Mouse (Mus musculus): ENCODE data around the gene Diaph3.

The Diaph3 gene

GRCm38 (mm10) chr14:86847154-86847810 is 293.8 kb downstream of the Diaph3 start:
- peak; percentile 5 for DNase-seq (ENCODE audit: low spot score)

- DNase-seq (ENCODE audit: low spot score): no peak
Observed at GRCm38 (mm10) chr14:86844075-86844474, 297.0 kb downstream of the Diaph3 start.

- DNase-seq (ENCODE audit: low spot score): no peak
Observed at GRCm38 (mm10) chr14:86837642-86838041, 303.4 kb downstream of the Diaph3 start.

GRCm38 (mm10) chr14:86834851-86835250 is 306.2 kb downstream of the Diaph3 start:
- DNase-seq (ENCODE audit: low spot score): no peak

- no peak for DNase-seq (ENCODE audit: low spot score)
Observed at GRCm38 (mm10) chr14:86834269-86834668, 306.8 kb downstream of the Diaph3 start.

GRCm38 (mm10) chr14:86833003-86833402 is 308.0 kb downstream of the Diaph3 start:
- no peak for DNase-seq (ENCODE audit: low spot score)

- DNase-seq (ENCODE audit: low spot score): no peak
Observed at GRCm38 (mm10) chr14:86816246-86816645, 324.8 kb downstream of the Diaph3 start.

GRCm38 (mm10) chr14:86788880-86789641 is 352.0 kb downstream of the Diaph3 start:
- no peak for DNase-seq (ENCODE audit: low spot score)

- no peak for DNase-seq (ENCODE audit: low spot score)
Observed at GRCm38 (mm10) chr14:86786866-86787265, 354.2 kb downstream of the Diaph3 start.

GRCm38 (mm10) chr14:86781553-86782273 is 359.3 kb downstream of the Diaph3 start:
- DNase-seq (ENCODE audit: low spot score): peak; percentile 28

- no peak for DNase-seq (ENCODE audit: low spot score)
Observed at GRCm38 (mm10) chr14:86773311-86773710, 367.7 kb downstream of the Diaph3 start.

- DNase-seq (ENCODE audit: low spot score): no peak
Observed at GRCm38 (mm10) chr14:86772176-86773150, 368.6 kb downstream of the Diaph3 start.

- no peak for DNase-seq (ENCODE audit: low spot score)
Observed at GRCm38 (mm10) chr14:86764286-86764685, 376.7 kb downstream of the Diaph3 start.

GRCm38 (mm10) chr14:86757604-86758520 is 383.2 kb downstream of the Diaph3 start:
- DNase-seq (ENCODE audit: low spot score): no peak

GRCm38 (mm10) chr14:86757132-86757531 is 383.9 kb downstream of the Diaph3 start:
- no peak for DNase-seq (ENCODE audit: low spot score)

GRCm38 (mm10) chr14:86750351-86750750 is 390.7 kb downstream of the Diaph3 start:
- no peak for DNase-seq (ENCODE audit: low spot score)

- DNase-seq (ENCODE audit: low spot score): no peak
Observed at GRCm38 (mm10) chr14:86749425-86749824, 391.6 kb downstream of the Diaph3 start.

GRCm38 (mm10) chr14:86748876-86749275 is 392.2 kb downstream of the Diaph3 start:
- no peak for DNase-seq (ENCODE audit: low spot score)

GRCm38 (mm10) chr14:86744523-86744922 is 396.5 kb downstream of the Diaph3 start:
- no peak for DNase-seq (ENCODE audit: low spot score)

GRCm38 (mm10) chr14:86741855-86742531 is 399.0 kb downstream of the Diaph3 start:
- no peak for DNase-seq (ENCODE audit: low spot score)

All from T-cell, adult 2 months (primary cell).